Mouse (Mus musculus): ENCODE data around the gene Dut.
"Not testable (repeated sequence)": the region's sequence is repeated elsewhere in the genome, so short reads cannot be mapped to it uniquely, and the experiment has no call there.

Dut gene

GRCm38 (mm10) chr2:125251781-125252180, 4.8 kb downstream of the Dut start:
- in situ Hi-C loops (cut with MboI; ENCODE audit: low pct_unique_long_range_greater_than_20kb in 1 of 2, low sequenced_read_pairs in 2 of 2, unreplicated experiment in 1 of 2): loop anchor here in 1 of 2 experiments (10.0 kb wide), 1 partner anchor 373 kb away; the partner anchor contains the start of gene Cep152

- in situ Hi-C loops (cut with MboI; ENCODE audit: low pct_unique_long_range_greater_than_20kb in 1 of 2, low sequenced_read_pairs in 2 of 2, unreplicated experiment in 1 of 2): loop anchor here in 1 of 2 experiments (10.0 kb wide), 1 partner anchor 373 kb away; the partner anchor contains the start of gene Cep152
Measured at GRCm38 (mm10) chr2:125252275-125252674, 5.3 kb downstream of the Dut start.

GRCm38 (mm10) chr2:125253699-125254098, 6.7 kb downstream of the Dut start:
- in situ Hi-C loops (cut with MboI; ENCODE audit: low pct_unique_long_range_greater_than_20kb in 1 of 2, low sequenced_read_pairs in 2 of 2, unreplicated experiment in 1 of 2): loop anchor here in 1 of 2 experiments (10.0 kb wide), 1 partner anchor 371 kb away; the partner anchor contains the start of gene Cep152

GRCm38 (mm10) chr2:125254630-125255029, 7.6 kb downstream of the Dut start:
- in situ Hi-C loops (cut with MboI; ENCODE audit: low pct_unique_long_range_greater_than_20kb in 1 of 2, low sequenced_read_pairs in 2 of 2, unreplicated experiment in 1 of 2): loop anchor here in 1 of 2 experiments (10.0 kb wide), 1 partner anchor 370 kb away; the partner anchor contains the start of gene Cep152

- in situ Hi-C loops (cut with MboI; ENCODE audit: low pct_unique_long_range_greater_than_20kb in 1 of 2, low sequenced_read_pairs in 2 of 2, unreplicated experiment in 1 of 2): loop anchor here in 1 of 2 experiments (10.0 kb wide), 1 partner anchor 369 kb away; the partner anchor contains the start of gene Cep152
Measured at GRCm38 (mm10) chr2:125255886-125256285, 8.9 kb downstream of the Dut start.

GRCm38 (mm10) chr2:125259230-125260120, 12.5 kb downstream of the Dut start:
- in situ Hi-C loops (cut with MboI; ENCODE audit: low pct_unique_long_range_greater_than_20kb in 1 of 2, low sequenced_read_pairs in 2 of 2, unreplicated experiment in 1 of 2): loop anchor here in 1 of 2 experiments (10.0 kb wide), 1 partner anchor 365 kb away; the partner anchor contains the start of gene Cep152

- in situ Hi-C loops (cut with MboI; ENCODE audit: low pct_unique_long_range_greater_than_20kb in 1 of 2, low sequenced_read_pairs in 2 of 2, unreplicated experiment in 1 of 2): no loop called here
Measured at GRCm38 (mm10) chr2:125260326-125260725, 13.3 kb downstream of the Dut start.

- in situ Hi-C loops (cut with MboI; ENCODE audit: low pct_unique_long_range_greater_than_20kb in 1 of 2, low sequenced_read_pairs in 2 of 2, unreplicated experiment in 1 of 2): no loop called here
Measured at GRCm38 (mm10) chr2:125263056-125263455, 16.1 kb downstream of the Dut start.

GRCm38 (mm10) chr2:125263753-125264152, 16.8 kb downstream of the Dut start:
- in situ Hi-C loops (cut with MboI; ENCODE audit: low pct_unique_long_range_greater_than_20kb in 1 of 2, low sequenced_read_pairs in 2 of 2, unreplicated experiment in 1 of 2): no loop called here

- in situ Hi-C loops (cut with MboI; ENCODE audit: low pct_unique_long_range_greater_than_20kb in 1 of 2, low sequenced_read_pairs in 2 of 2, unreplicated experiment in 1 of 2): no loop called here
Measured at GRCm38 (mm10) chr2:125268876-125269275, 21.9 kb downstream of the Dut start.

- in situ Hi-C loops (cut with MboI; ENCODE audit: low pct_unique_long_range_greater_than_20kb in 1 of 2, low sequenced_read_pairs in 2 of 2, unreplicated experiment in 1 of 2): no loop called here
Measured at GRCm38 (mm10) chr2:125275617-125276016, 28.6 kb downstream of the Dut start.

- in situ Hi-C loops (cut with MboI; ENCODE audit: low pct_unique_long_range_greater_than_20kb in 1 of 2, low sequenced_read_pairs in 2 of 2, unreplicated experiment in 1 of 2): no loop called here
Measured at GRCm38 (mm10) chr2:125276692-125277091, 29.7 kb downstream of the Dut start.

GRCm38 (mm10) chr2:125278474-125278873, 31.5 kb downstream of the Dut start:
- in situ Hi-C loops (cut with MboI; ENCODE audit: low pct_unique_long_range_greater_than_20kb in 1 of 2, low sequenced_read_pairs in 2 of 2, unreplicated experiment in 1 of 2): no loop called here

GRCm38 (mm10) chr2:125279995-125280394, 33.0 kb downstream of the Dut start:
- in situ Hi-C loops (cut with MboI; ENCODE audit: low pct_unique_long_range_greater_than_20kb in 1 of 2, low sequenced_read_pairs in 2 of 2, unreplicated experiment in 1 of 2): not testable (repeated sequence)

- in situ Hi-C loops (cut with MboI; ENCODE audit: low pct_unique_long_range_greater_than_20kb in 1 of 2, low sequenced_read_pairs in 2 of 2, unreplicated experiment in 1 of 2): no loop called here
Measured at GRCm38 (mm10) chr2:125282334-125283206, 35.6 kb downstream of the Dut start.

- in situ Hi-C loops (cut with MboI; ENCODE audit: low pct_unique_long_range_greater_than_20kb in 1 of 2, low sequenced_read_pairs in 2 of 2, unreplicated experiment in 1 of 2): no loop called here
Measured at GRCm38 (mm10) chr2:125285777-125286176, 38.8 kb downstream of the Dut start.

- in situ Hi-C loops (cut with MboI; ENCODE audit: low pct_unique_long_range_greater_than_20kb in 1 of 2, low sequenced_read_pairs in 2 of 2, unreplicated experiment in 1 of 2): no loop called here
Measured at GRCm38 (mm10) chr2:125290197-125290965, 43.4 kb downstream of the Dut start.

GRCm38 (mm10) chr2:125291101-125291500, 44.1 kb downstream of the Dut start:
- in situ Hi-C loops (cut with MboI; ENCODE audit: low pct_unique_long_range_greater_than_20kb in 1 of 2, low sequenced_read_pairs in 2 of 2, unreplicated experiment in 1 of 2): no loop called here
